Mouse (Mus musculus): Measurements from ENCODE around the gene Cadps2.
A peak's percentile ranks its signal among the peaks of the same experiment; 100 is the strongest.

Gene Cadps2

GRCm38 (mm10) chr6:23839009-23839811 is at the start of gene Cadps2:
Cadps2 (minus strand) TSS chr6:23839421.
- DNase-seq (ENCODE audit: low spot score): peak; percentile 65

GRCm38 (mm10) chr6:23886418-23886817 is 47.2 kb upstream of the Cadps2 start:
- DNase-seq (ENCODE audit: low spot score): peak; percentile 36

DNA sequence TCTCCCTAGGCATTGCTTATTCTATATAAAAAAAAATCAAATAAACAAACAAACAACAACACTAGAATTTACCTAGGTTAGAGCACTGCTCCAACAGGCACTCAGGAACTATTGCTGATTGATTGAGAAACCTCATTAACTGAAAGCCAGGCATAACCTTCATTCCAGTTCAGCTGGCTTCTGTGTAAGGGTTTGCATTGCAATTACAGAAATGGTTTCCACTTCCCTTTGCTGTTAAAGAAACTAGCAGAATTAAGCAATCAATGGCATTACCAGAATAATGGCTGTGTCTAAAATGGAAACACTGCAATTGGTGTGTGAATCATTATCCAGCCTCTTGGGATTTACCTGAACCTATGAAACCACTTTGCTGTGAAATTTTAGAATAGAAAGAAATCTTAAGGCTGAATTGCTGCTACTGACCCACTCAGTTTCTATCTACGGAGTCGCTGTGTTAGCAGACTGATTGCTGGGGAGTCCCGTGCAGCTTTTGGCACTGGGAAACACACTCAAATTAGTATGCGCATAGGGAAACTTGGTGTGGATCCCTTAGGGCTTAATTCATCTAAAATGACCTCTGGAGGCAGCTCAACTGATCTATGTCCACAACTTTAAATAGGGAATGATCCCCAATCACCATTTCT is 37.7 kb upstream of the Cadps2 start:
- DNase-seq (ENCODE audit: low spot score): no peak

- DNase-seq (ENCODE audit: low spot score): no peak
Measured at GRCm38 (mm10) chr6:23876363-23876762, 37.1 kb upstream of the Cadps2 start.

GRCm38 (mm10) chr6:23873812-23874211 is 34.6 kb upstream of the Cadps2 start:
- DNase-seq (ENCODE audit: low spot score): no peak

DNA sequence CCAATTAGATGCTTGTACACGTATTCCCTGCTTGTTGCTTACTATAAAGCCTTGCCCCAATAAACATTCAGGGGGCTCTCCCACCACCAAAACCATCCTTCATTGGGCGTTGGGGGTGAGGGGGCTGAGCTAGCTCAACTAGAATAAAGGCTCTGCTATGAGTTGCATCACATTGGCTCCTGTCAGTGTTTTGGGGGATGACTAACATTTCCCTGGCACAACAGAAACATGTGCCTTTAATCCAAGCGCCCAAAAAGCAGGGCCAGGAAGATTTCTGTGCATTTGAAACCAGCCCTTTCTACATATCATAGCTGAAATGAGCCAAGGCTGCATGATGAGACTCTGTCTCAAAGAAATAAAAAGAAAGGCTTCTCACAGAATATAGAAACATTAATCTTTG is 34.0 kb upstream of the Cadps2 start:
- no peak for DNase-seq (ENCODE audit: low spot score)

GRCm38 (mm10) chr6:23869971-23870370 is 30.8 kb upstream of the Cadps2 start:
- DNase-seq (ENCODE audit: low spot score): no peak

DNA sequence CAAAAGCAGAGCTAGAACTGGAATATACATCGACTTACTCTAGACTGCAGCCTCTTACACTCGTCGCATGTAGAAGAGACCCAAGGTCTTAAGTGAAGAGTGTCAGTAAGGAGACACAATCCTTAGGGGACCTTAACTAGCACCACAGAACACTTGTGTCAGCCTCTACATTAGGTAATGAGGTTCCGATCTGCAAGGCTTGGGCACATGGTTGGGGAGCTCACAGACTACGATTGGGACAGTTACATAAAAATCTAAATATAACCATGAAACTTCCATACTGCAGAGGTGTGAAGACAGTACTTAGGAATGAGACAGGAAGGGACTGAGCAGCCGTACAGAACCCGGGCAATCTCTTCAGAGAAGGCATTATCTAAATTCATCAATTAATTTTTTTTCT is 27.1 kb upstream of the Cadps2 start:
- no peak for DNase-seq (ENCODE audit: low spot score)

GRCm38 (mm10) chr6:23853464-23853863 is 14.2 kb upstream of the Cadps2 start:
- DNase-seq (ENCODE audit: low spot score): no peak

GRCm38 (mm10) chr6:23840001-23840400 is 780 bp upstream of the Cadps2 start:
- DNase-seq (ENCODE audit: low spot score): peak; percentile 23

DNA sequence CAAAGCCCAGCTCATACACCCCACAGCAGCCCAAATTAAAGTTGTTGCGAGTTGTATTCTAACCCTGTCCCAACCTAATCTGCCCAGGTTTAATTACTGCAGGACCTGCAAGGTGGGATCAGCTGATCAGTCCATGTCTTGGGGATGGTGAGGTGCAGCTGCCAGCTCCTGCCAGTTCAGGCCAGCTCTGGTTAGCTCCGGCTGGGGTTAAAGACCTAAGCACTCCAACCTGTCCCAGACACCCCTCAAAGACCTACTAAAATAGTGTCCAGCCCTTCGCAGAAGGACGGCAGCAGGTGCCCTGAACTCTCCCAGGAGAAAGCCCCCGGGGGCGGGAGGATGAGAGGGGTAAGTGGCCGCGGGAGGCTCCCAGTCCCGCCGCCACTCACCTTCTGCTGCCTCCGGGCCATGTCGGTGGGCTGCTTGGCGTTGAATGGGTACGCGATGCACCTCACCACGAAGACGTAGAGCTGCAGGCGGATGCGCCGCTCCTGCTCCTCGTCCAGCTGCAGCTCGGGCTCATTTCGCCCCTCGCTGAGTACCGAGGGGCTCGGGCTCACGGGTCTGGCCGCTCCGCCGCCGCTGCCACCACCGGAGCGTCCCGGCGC is 716 bp downstream of the Cadps2 start:
- peak; percentile 11 for DNase-seq (ENCODE audit: low spot score)

- DNase-seq (ENCODE audit: low spot score): no peak
Measured at GRCm38 (mm10) chr6:23837631-23838030, 1.6 kb downstream of the Cadps2 start.

GRCm38 (mm10) chr6:23837127-23837526 is 2.1 kb downstream of the Cadps2 start:
- no peak for DNase-seq (ENCODE audit: low spot score)

- DNase-seq (ENCODE audit: low spot score): no peak
Measured at GRCm38 (mm10) chr6:23836694-23837093, 2.5 kb downstream of the Cadps2 start.

DNA sequence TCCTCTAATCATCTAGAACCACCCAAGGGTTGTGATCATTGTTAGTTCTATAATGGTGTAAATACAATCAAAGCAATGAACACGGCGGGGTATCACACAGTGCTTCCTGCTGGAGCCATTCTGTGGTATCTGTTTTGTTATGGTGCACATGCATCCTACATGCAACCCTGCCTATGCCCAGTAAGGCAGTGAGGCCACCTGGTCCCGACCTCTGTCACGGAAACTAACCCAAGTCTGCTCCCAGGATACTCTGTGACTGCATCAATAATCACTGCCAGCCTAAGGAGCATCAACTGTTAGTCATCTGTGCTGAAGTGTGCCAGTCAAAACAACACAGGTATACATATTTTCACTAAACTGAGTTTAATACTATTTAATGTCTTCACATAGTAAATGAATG is 3.7 kb downstream of the Cadps2 start:
- no peak for DNase-seq (ENCODE audit: low spot score)

GRCm38 (mm10) chr6:23830741-23831140 is 8.5 kb downstream of the Cadps2 start:
- no peak for DNase-seq (ENCODE audit: low spot score)

DNA sequence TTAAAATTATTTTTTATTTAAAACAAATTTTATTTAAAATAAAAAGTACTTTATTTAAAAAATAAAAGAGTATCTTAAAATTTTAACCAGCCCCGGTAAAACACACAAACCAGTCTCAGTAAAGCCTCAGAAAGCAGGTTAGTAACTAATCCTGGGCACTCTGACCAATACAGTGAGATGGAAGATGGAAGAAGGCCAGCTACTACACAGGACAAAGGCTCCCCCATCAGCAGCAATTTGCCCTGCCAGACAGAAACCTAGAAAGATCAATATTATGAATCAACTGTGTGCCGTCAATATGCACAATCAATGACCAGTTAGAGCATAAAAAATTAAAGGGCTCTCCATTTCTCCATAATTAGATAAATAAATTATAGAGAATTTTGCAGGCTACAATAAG is 9.9 kb downstream of the Cadps2 start:
- no peak for DNase-seq (ENCODE audit: low spot score)

GRCm38 (mm10) chr6:23821819-23822218 is 17.4 kb downstream of the Cadps2 start:
- no peak for DNase-seq (ENCODE audit: low spot score)

DNA sequence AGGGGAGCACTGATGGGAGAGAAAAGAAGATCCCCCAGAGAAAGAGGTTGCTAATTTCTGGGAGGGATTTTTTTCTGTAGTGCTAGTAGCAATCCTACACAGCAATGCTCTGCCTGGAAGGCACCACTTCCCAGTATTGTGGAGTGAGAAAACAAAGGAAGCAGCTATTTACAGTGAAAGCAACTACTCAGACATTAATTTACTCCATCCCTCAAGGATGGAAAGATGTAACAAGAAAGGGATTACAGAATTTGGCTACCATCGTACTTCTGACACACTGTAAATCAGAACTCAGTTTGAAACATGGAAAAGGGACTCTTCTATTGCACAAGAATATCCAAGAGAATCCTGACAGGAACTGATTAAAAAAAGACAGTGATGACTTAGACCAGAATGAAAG is 29.1 kb downstream of the Cadps2 start:
- no peak for DNase-seq (ENCODE audit: low spot score)

GRCm38 (mm10) chr6:23809344-23809743 is 29.9 kb downstream of the Cadps2 start:
- no peak for DNase-seq (ENCODE audit: low spot score)

DNA sequence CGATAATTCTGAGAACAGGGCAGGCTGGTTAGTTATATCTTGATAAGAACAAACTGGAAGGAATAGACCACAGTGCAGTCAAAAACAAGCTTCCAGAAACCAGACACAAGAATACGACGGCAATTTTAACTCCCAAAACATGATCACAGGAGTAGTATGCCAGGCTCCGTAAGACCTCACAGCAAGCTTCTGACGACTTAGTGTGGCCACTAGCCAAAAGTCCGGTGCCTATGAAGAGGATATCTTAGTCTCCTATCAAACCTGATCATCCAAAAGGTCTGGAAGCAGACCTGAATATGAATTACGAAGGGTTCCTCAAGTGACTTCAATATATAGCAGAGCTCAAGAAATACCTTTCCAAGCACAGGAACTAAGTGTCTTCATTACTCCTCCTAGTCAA is 33.9 kb downstream of the Cadps2 start:
- DNase-seq (ENCODE audit: low spot score): no peak

DNA sequence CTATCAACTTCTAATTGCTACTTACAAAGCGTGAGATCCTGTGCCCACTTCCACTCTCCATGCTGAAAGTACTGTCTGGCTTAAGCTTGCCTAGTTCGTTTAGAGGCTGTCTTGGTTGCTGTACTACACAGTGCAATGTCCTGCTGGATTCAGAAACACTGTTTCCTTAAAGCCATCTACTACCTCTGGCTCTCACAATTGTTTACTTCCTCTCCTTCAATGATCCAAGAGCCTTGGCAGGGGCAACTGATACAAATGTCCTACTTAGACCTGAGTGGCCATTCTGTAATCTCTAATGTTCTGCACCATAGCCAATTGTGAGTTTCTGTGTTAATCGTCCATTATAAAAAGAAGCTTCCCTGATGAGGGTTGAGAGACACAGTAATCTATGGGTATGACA is 47.4 kb downstream of the Cadps2 start:
- no peak for DNase-seq (ENCODE audit: low spot score)

DNA sequence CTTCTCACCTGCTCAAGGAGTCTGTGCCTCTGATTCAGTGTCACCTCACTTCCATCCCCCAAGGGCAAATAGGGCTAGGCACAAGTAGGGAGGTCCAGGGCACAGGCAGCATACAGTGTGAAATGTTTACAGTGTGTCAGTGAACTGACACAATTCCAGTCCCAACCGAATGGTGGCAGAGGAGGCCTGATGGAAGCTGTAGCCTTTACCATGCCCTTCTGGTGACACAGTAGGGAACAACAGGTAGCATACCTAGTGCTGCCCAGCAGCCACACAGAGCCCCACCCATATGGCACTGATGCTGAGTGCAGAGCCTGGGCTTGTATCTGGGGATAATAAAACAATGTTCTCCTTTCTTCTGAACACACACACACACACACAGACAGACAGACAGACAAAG is 61.6 kb downstream of the Cadps2 start:
- DNase-seq (ENCODE audit: low spot score): peak; percentile 5

All from urinary bladder, postnatal 14 days (tissue).